Mouse (Mus musculus) hindbrain, embryonic 10.5 days (tissue): ENCODE results near the gene Cnot8. TPM values are rescaled to one million over a fixed set of nuclear protein-coding genes. Genes with fewer than 3 reads are reported as not detected.

ENCODE experiments used
- DNase-seq: peaks from one replicate; pipeline ENCODE4 v3.0.0-alpha.2; 2017; ENCODE audit warnings: low spot score
- H3K27ac ChIP-seq: fragments of 300-500 bp; sonication (generic); 2 replicates; pipeline ENCODE4 v1.5.1; 2016; ENCODE audit warnings: mild to moderate bottlenecking, moderate library complexity
- H3K27me3 ChIP-seq: fragments of 300-500 bp; sonication (generic); 2 replicates; pipeline ENCODE4 v1.6.1; 2016; ENCODE audit warnings: mild to moderate bottlenecking; ENCODE audit not compliant: poor library complexity, insufficient read depth, severe bottlenecking
- H3K36me3 ChIP-seq: fragments of 300-500 bp; sonication (generic); 2 replicates; pipeline ENCODE4 v1.6.1; 2016; ENCODE audit warnings: mild to moderate bottlenecking, moderate library complexity
- H3K4me1 ChIP-seq: fragments of 300-500 bp; sonication (generic); replicated peaks from 2 replicates; pipeline ENCODE4 v1.6.1; 2016; ENCODE audit warnings: mild to moderate bottlenecking
- H3K4me3 ChIP-seq: fragments of 300-500 bp; sonication (generic); 2 replicates; pipeline ENCODE4 v1.5.1; 2016; ENCODE audit warnings: mild to moderate bottlenecking, moderate library complexity
- H3K9me3 ChIP-seq: fragments of 300-500 bp; sonication (generic); 2 replicates; pipeline ENCODE4 v1.6.1; 2016; ENCODE audit warnings: mild to moderate bottlenecking, moderate library complexity
- WGBS: fragments of 180-500 bp; shearing (Covaris S2); methylation state at CpG from one replicate; pipeline ENCODE4 v1.1.7; 2016; 5-methylcytosine and 5-hydroxymethylcytosine counted together
- polyA plus RNA-seq: library from polyadenylated mRNA; unstranded; fragments of >200 nt; fragmentation: Nextera tagmentation; extraction: Ambion mirVana; gene quantifications from 2 replicates; pipeline ENCODE4 v1.2.1, GENCODE M21; 2016

Cnot8 gene
- polyA plus RNA-seq, 1 experiment from 2014 or later, result 103 TPM

DNA sequence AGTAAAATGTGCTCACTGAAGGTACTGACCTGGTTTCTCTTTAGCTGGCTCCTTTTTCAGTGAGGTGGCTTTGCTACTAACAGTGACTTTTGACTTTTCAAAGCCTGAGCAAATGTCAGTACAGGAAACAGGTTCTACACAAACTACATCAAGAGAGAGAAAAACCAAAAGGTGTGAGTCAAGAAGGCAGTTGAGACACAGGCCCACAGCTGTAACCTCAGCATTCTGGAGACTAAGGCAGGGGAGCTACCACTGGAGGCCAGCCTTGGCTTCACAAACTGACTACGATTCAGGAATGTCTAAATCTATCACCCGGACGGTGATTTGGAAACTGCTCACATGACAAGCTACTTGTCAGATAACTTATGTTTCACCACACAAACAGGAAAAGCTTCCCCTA is 35.5 kb downstream of the Cnot8 start:
- H3K27me3 ChIP-seq, result no peaks in the 10 kb centered on the region
- H3K9me3 ChIP-seq, result no peaks in the 10 kb centered on the region
- H3K36me3 ChIP-seq, result peaks cover 98% of the 10 kb centered on the region
- WGBS, result 93% methylated on average over 3 of the region's 3 CpGs
- no peak for DNase-seq
- peaks cover 7% of the 10 kb centered on the region; the same call in 1 of the 2 replicates for H3K4me1 ChIP-seq
- H3K4me3 ChIP-seq, result no peak overlapping the region
- no peak overlapping the region; the same call in 1 of the 2 replicates for H3K27ac ChIP-seq

DNA sequence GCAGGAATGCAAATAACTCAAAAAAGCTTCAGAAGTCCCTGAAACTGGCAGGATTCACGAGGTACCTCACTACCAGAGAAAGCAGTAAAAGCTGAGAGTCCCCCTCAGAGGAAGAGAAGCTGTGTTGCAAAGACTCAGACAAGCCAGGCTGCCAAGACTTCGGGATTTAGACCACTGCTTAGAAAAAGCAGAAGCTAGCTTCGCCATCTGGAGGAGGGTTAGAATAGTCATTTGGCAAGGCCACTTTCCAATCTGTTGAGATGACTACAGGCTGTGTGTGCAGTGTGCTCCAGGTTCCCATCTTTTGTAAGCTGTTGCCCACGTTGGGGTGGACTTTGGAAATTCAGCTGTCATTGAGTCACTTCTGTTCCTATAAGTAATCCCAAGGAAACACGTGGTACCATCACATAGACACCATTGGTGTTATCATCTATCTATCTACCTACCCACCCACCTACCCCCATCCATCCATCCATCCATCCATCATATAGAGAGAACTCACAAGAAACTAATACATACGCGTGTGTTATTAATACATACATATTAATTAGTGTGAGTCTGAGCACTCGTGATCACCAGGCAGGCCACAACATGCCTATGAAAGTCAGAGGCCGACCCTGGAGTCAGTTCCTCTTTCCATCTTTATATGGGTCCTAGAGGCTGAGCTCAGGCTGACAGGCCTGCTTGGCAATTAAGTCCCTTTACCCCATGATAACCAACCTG is 39.9 kb downstream of the Cnot8 start:
- WGBS, result 92% methylated on average over 9 of the region's 9 CpGs
- peaks cover 4% of the 10 kb centered on the region; the same call in 1 of the 2 replicates for H3K9me3 ChIP-seq
- no peaks in the 10 kb centered on the region for H3K27me3 ChIP-seq
- no peak for DNase-seq
- peaks cover 4% of the 10 kb centered on the region; the same call in 1 of the 2 replicates for H3K4me1 ChIP-seq
- no peak overlapping the region for H3K27ac ChIP-seq
- no peak overlapping the region for H3K4me3 ChIP-seq
- peaks cover 98% of the 10 kb centered on the region for H3K36me3 ChIP-seq

DNA sequence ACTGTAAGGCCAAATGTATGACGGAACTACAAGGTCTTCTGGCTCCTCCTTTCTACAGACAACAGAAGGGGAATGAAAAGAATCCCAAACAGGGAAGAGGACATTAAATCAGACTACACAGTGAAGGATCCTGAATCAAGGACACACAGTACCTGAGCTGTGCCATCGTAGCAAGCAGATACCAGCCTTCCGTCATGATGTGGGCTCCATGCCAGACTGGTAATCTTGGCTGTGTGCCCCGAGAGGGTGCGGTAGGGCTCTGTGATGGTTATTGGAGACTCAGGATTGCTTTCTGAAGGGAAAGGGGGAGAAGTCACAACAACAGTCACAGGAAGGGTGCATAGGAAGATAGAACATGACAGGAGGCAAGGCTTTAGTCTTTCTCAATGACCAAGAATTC is 42.3 kb downstream of the Cnot8 start:
- no peak for DNase-seq
- Histone ChIP-seq H3K4me1 (no peaks in the 10 kb centered on the region), H3K4me3 (no peak overlapping the region), H3K36me3 (peaks cover 98% of the 10 kb centered on the region), H3K9me3 (peaks cover 4% of the 10 kb centered on the region; the same call in 1 of the 2 replicates), H3K27ac (no peak overlapping the region), H3K27me3 (no peaks in the 10 kb centered on the region)
- WGBS, result 95% methylated on average over 5 of the region's 5 CpGs

DNA sequence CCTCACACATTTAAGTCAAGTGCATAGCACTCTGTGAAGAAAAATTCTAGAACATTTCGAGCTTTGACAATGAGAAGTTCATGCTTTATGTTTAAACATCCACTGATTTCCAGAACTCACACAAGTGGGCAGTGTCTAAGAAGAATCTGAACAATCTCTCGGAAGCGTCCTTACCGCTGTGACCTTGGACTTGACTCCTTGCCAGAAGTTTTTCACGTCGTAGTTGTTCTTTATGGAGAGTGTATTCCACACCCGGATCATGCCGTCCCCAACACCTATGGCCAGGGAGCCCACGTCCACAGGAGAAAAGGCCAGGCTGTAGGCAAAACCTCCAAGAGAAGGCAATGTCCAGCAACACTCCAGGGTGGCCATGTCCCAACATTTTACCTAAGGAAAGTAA is 51.5 kb downstream of the Cnot8 start:
- Histone ChIP-seq H3K36me3 (peaks cover 99% of the 10 kb centered on the region), H3K9me3 (no peaks in the 10 kb centered on the region), H3K27ac (no peak overlapping the region), H3K4me1 (no peaks in the 10 kb centered on the region), H3K27me3 (no peaks in the 10 kb centered on the region), H3K4me3 (no peak overlapping the region)
- no peak for DNase-seq
- 96% methylated on average over 9 of the region's 9 CpGs for WGBS

DNA sequence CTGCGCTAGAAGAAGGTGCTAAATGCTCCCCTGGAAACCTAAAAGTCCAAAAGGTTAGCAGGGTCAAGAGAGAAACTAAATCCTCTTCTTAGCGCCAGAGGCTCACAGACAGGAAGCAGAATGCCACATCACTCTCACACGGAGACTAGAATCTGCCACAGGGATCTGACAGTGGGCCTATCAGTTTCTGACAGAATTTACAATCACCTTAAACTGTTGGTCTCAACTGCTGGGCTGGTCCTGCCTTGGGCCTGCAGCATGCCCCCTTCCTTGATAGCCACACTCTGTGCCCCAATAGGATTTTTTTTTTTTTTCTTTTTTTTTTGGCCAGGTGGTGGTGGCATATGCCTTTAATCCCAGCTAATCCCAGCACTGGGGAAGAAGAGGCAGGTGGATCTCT is 52.9 kb downstream of the Cnot8 start:
- peaks cover 99% of the 10 kb centered on the region for H3K36me3 ChIP-seq
- no peaks in the 10 kb centered on the region for H3K9me3 ChIP-seq
- DNase-seq, result no peak
- no peak overlapping the region for H3K27ac ChIP-seq
- 85% methylated on average over 3 of the region's 3 CpGs for WGBS
- no peaks in the 10 kb centered on the region for H3K27me3 ChIP-seq
- no peak overlapping the region for H3K4me3 ChIP-seq
- H3K4me1 ChIP-seq, result no peaks in the 10 kb centered on the region

DNA sequence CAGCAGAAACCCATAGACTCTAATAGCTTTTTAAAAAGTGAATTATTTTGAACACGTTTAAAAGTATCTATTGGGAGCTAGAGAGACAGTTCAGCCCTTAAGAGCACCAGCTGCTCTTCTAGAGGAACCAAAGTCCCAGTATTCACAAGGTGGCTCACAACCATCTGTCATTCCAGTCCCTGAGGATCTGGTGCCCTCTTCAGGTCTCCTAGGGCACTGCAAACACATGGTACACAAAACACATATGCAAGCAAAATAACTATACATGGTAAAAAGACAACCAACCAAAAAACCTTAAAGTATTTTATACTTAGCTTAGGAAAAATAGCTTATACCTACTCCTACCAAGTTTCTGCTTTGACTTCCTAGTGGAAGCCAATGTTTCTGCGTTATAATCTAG is 61.1 kb downstream of the Cnot8 start:
- no peak overlapping the region for H3K4me3 ChIP-seq
- peaks cover 8% of the 10 kb centered on the region for H3K4me1 ChIP-seq
- H3K27me3 ChIP-seq, result no peaks in the 10 kb centered on the region
- no peak overlapping the region for H3K27ac ChIP-seq
- WGBS, result 93% methylated on average over 2 of the region's 2 CpGs
- DNase-seq, result no peak
- peaks cover 67% of the 10 kb centered on the region for H3K36me3 ChIP-seq
- peaks cover 7% of the 10 kb centered on the region; the same call in 1 of the 2 replicates for H3K9me3 ChIP-seq

DNA sequence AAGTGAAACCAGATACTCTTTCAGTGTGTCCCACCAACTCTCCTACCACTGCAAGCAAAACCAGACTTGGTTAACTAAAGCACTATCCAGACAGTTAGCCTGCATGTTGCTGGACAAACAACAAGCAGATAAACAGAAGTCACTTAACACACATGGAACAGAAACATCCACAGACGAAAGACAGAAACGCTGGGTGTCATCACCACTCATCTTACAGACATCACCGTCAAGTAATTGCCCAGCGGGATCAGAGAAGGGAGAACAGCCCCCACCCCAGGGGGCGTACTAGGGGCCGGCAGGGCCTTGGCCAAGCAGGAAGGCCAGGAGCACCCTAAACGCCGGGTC is 63.8 kb downstream of the Cnot8 start:
- Histone ChIP-seq H3K36me3 (peaks cover 40% of the 10 kb centered on the region), H3K27ac (peak overlapping the region; percentile 90), H3K27me3 (no peaks in the 10 kb centered on the region), H3K4me1 (peaks cover 20% of the 10 kb centered on the region), H3K9me3 (peaks cover 7% of the 10 kb centered on the region; the same call in 1 of the 2 replicates), H3K4me3 (peak overlapping the region; percentile 76)
- DNase-seq, result no peak
- under 1% methylated on average over 8 of the region's 8 CpGs for WGBS

Other genes with a start within 250 kb of the Cnot8 start
- gene Larp1, start 95.1 kb upstream of the Cnot8 start, polyA plus RNA-seq, result 14.0 and 15.6 TPM in 2 replicates
- gene Gm12248, start 11.0 kb upstream of the Cnot8 start, polyA plus RNA-seq, result 0.17 TPM in 1 of 2 replicates, not detected in the other
- gene Gemin5, start 64.4 kb downstream of the Cnot8 start, polyA plus RNA-seq, result 27.0 and 31.8 TPM in 2 replicates
- gene Mrpl22, start 67.5 kb downstream of the Cnot8 start, polyA plus RNA-seq, result 140 TPM in 2 replicates
- gene Igtp, start 95.4 kb downstream of the Cnot8 start, polyA plus RNA-seq, result 1.6 and 2.5 TPM in 2 replicates
- gene Irgm2, start 95.5 kb downstream of the Cnot8 start, polyA plus RNA-seq, result 0.44 and 0.55 TPM in 2 replicates
- gene 4930438A08Rik, start 170.6 kb downstream of the Cnot8 start, polyA plus RNA-seq, result 0.12 and 0.14 TPM in 2 replicates
- 24.2 and 28.2 TPM in 2 replicates for gene Zfp692, start 202.9 kb downstream of the Cnot8 start, polyA plus RNA-seq
- gene Zfp672, start 226.2 kb downstream of the Cnot8 start, polyA plus RNA-seq, result 28.4 and 30.4 TPM in 2 replicates
- 50.7 and 52.0 TPM in 2 replicates for gene Sh3bp5l, start 226.6 kb downstream of the Cnot8 start, polyA plus RNA-seq